Mouse (Mus musculus) erythroblast, embryonic 14.5 days (primary cell): Measurements from ENCODE around the gene Ascc2.

ENCODE experiments used
- GATA1 ChIP-seq: IDR thresholded peaks from 2 replicates; pipeline ENCODE4 v1.6.1; 2012; ENCODE audit warnings: low read length, inconsistent platforms, mixed read lengths
- TAL1 ChIP-seq: IDR thresholded peaks from 3 replicates; pipeline ENCODE4 v1.6.1; 2012; ENCODE audit warnings: low read length, inconsistent platforms, mixed read lengths

DNA sequence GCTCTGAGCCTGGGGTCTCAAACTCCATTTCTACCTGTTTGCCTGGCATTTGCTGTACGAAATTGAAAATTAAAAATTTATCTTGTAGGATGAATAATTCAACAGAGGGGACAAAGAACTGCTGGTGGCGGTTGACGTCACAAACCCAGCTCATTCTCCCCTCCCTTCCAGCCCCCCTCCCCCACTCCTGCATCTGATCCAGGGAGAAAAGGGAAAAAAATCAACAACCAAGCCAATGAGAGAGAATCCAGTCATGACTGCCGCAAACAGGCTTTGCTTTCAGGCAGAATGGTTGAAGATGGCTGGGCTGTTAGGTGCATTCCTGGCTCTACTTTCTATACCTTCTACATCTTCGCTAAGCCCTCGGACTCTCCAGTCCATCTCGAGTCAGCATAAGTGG lies 11.6 kb upstream of the Ascc2 start:
- TF ChIP-seq GATA1 (no peak), TAL1 (no peak)
